Mouse (Mus musculus): ENCODE measurements around the gene Sh3bp2.
A peak's percentile ranks its signal among the peaks of the same experiment; 100 is the strongest.

Gene Sh3bp2

GRCm38 (mm10) chr5:34525663-34526476 is at the start of gene Sh3bp2:
Sh3bp2 (plus strand) TSS chr5:34525838.
- DNase-seq (ENCODE audit: extremely low spot score) = peak; percentile 95

GRCm38 (mm10) chr5:34480926-34481325 is 44.7 kb upstream of the Sh3bp2 start:
- DNase-seq (ENCODE audit: extremely low spot score) = no peak

- DNase-seq (ENCODE audit: extremely low spot score) = no peak
Observed at GRCm38 (mm10) chr5:34485731-34486130, 39.9 kb upstream of the Sh3bp2 start.

- DNase-seq (ENCODE audit: extremely low spot score) = no peak
Observed at GRCm38 (mm10) chr5:34487320-34488090, 38.1 kb upstream of the Sh3bp2 start.

- DNase-seq (ENCODE audit: extremely low spot score) = no peak
Observed at GRCm38 (mm10) chr5:34488741-34489417, 36.8 kb upstream of the Sh3bp2 start.

- no peak for DNase-seq (ENCODE audit: extremely low spot score)
Observed at GRCm38 (mm10) chr5:34489418-34489787, 36.2 kb upstream of the Sh3bp2 start.

- no peak for DNase-seq (ENCODE audit: extremely low spot score)
Observed at GRCm38 (mm10) chr5:34496745-34497144, 28.9 kb upstream of the Sh3bp2 start.

- no peak for DNase-seq (ENCODE audit: extremely low spot score)
Observed at GRCm38 (mm10) chr5:34500886-34501285, 24.8 kb upstream of the Sh3bp2 start.

GRCm38 (mm10) chr5:34501588-34501987 is 24.1 kb upstream of the Sh3bp2 start:
- no peak for DNase-seq (ENCODE audit: extremely low spot score)

- no peak for DNase-seq (ENCODE audit: extremely low spot score)
Observed at GRCm38 (mm10) chr5:34502411-34502810, 23.2 kb upstream of the Sh3bp2 start.

- DNase-seq (ENCODE audit: extremely low spot score) = no peak
Observed at GRCm38 (mm10) chr5:34502821-34503220, 22.8 kb upstream of the Sh3bp2 start.

GRCm38 (mm10) chr5:34512486-34512885 is 13.2 kb upstream of the Sh3bp2 start:
- no peak for DNase-seq (ENCODE audit: extremely low spot score)

- DNase-seq (ENCODE audit: extremely low spot score) = peak; percentile 96
Observed at GRCm38 (mm10) chr5:34513466-34514217, 12.0 kb upstream of the Sh3bp2 start, which contains the start of gene Tnip2. Tnip2 (minus strand) TSS chr5:34513991.

- DNase-seq (ENCODE audit: extremely low spot score) = no peak
Observed at GRCm38 (mm10) chr5:34514218-34514566, 11.4 kb upstream of the Sh3bp2 start.

GRCm38 (mm10) chr5:34515096-34515495 is 10.5 kb upstream of the Sh3bp2 start:
- DNase-seq (ENCODE audit: extremely low spot score) = no peak

- DNase-seq (ENCODE audit: extremely low spot score) = peak; percentile 76
Observed at GRCm38 (mm10) chr5:34517913-34518312, 7.7 kb upstream of the Sh3bp2 start.

GRCm38 (mm10) chr5:34519389-34519910 is 6.2 kb upstream of the Sh3bp2 start:
- no peak for DNase-seq (ENCODE audit: extremely low spot score)

GRCm38 (mm10) chr5:34520458-34521209 is 5.0 kb upstream of the Sh3bp2 start:
- DNase-seq (ENCODE audit: extremely low spot score) = no peak

- no peak for DNase-seq (ENCODE audit: extremely low spot score)
Observed at GRCm38 (mm10) chr5:34521337-34521736, 4.3 kb upstream of the Sh3bp2 start.

- no peak for DNase-seq (ENCODE audit: extremely low spot score)
Observed at GRCm38 (mm10) chr5:34523958-34524485, 1.6 kb upstream of the Sh3bp2 start.
